Mouse (Mus musculus) cerebellum, adult 18-20 months (tissue): Measurements from ENCODE around the gene Spop.
A peak's percentile ranks its signal among the peaks of the same experiment; 100 is the strongest.

Experiments
- DNase-seq, 2 experiments: peaks; one replicate each; pipeline ENCODE4 v3.0.0; 2021

Gene Spop

GRCm38 (mm10) chr11:95413641-95414535 lies at the start of gene Spop:
Spop (plus strand) TSS chr11:95414080.
- peak; percentile 86 to 88 for DNase-seq

GRCm38 (mm10) chr11:95364388-95364787 lies 49.5 kb upstream of the Spop start:
- no peak for DNase-seq

- peak; percentile 21 to 26 for DNase-seq
Measured at GRCm38 (mm10) chr11:95365596-95365995, 48.3 kb upstream of the Spop start.

GRCm38 (mm10) chr11:95366280-95366897 lies 47.5 kb upstream of the Spop start:
- no peak for DNase-seq

- no peak for DNase-seq
Measured at GRCm38 (mm10) chr11:95367011-95367735, 46.7 kb upstream of the Spop start.

- DNase-seq: no peak
Measured at GRCm38 (mm10) chr11:95368231-95368823, 45.6 kb upstream of the Spop start.

GRCm38 (mm10) chr11:95368871-95369270 lies 45.0 kb upstream of the Spop start:
- DNase-seq: no peak

- no peak for DNase-seq
Measured at GRCm38 (mm10) chr11:95369964-95370890, 43.7 kb upstream of the Spop start.

- DNase-seq: no peak
Measured at GRCm38 (mm10) chr11:95371182-95371581, 42.7 kb upstream of the Spop start.

GRCm38 (mm10) chr11:95378926-95379325 lies 35.0 kb upstream of the Spop start:
- DNase-seq: no peak

- no peak for DNase-seq
Measured at GRCm38 (mm10) chr11:95379552-95379951, 34.3 kb upstream of the Spop start.

GRCm38 (mm10) chr11:95380711-95381110 lies 33.2 kb upstream of the Spop start:
- DNase-seq: no peak

GRCm38 (mm10) chr11:95381146-95381545 lies 32.7 kb upstream of the Spop start:
- DNase-seq: no peak

- DNase-seq: no peak
Measured at GRCm38 (mm10) chr11:95383331-95383986, 30.4 kb upstream of the Spop start.

- DNase-seq: no peak
Measured at GRCm38 (mm10) chr11:95384004-95384318, 29.9 kb upstream of the Spop start.

- DNase-seq: peak; percentile 93 to 94
Measured at GRCm38 (mm10) chr11:95384319-95384972, 29.4 kb upstream of the Spop start, which contains the start of gene Slc35b1. Slc35b1 (plus strand) TSS chr11:95384692.

GRCm38 (mm10) chr11:95384973-95385320 lies 28.9 kb upstream of the Spop start:
- DNase-seq: no peak

- no peak for DNase-seq
Measured at GRCm38 (mm10) chr11:95387354-95387753, 26.5 kb upstream of the Spop start.

- peak in 1 of 2 experiments; percentile 46 for DNase-seq
Measured at GRCm38 (mm10) chr11:95389006-95389405, 24.9 kb upstream of the Spop start.

GRCm38 (mm10) chr11:95390420-95390819 lies 23.5 kb upstream of the Spop start:
- no peak for DNase-seq

- DNase-seq: no peak
Measured at GRCm38 (mm10) chr11:95391201-95391600, 22.7 kb upstream of the Spop start.
